Mouse (Mus musculus) C2C12 (cell line): ENCODE measurements around the gene Hsd17b14.

Source experiments
- CEBPB ChIP-seq: IDR thresholded peaks from one replicate; pipeline ENCODE4 v1.6.1; 2011; ENCODE audit warnings: low read depth, mild to moderate bottlenecking, control low read depth, moderate library complexity
- CTCF ChIP-seq: IDR thresholded peaks from one replicate; pipeline ENCODE4 v1.5.1; 2011; ENCODE audit not compliant: control insufficient read depth, insufficient read depth, insufficient read length
- MAX ChIP-seq: IDR thresholded peaks from one replicate; pipeline ENCODE4 v1.6.1; 2011; ENCODE audit warnings: mild to moderate bottlenecking, control low read depth
- MYOD1 ChIP-seq: IDR thresholded peaks from one replicate; pipeline ENCODE4 v1.6.1; 2011; ENCODE audit warnings: low read depth; ENCODE audit not compliant: control insufficient read depth, insufficient read length
- MYOG ChIP-seq: IDR thresholded peaks from one replicate; pipeline ENCODE4 v1.6.1; 2011; ENCODE audit not compliant: control insufficient read depth, insufficient read length; ENCODE audit errors: extremely low read depth
- USF1 ChIP-seq: IDR thresholded peaks from one replicate; pipeline ENCODE4 v1.6.1; 2011; ENCODE audit warnings: low read depth, mild to moderate bottlenecking, control low read depth, moderate library complexity

DNA sequence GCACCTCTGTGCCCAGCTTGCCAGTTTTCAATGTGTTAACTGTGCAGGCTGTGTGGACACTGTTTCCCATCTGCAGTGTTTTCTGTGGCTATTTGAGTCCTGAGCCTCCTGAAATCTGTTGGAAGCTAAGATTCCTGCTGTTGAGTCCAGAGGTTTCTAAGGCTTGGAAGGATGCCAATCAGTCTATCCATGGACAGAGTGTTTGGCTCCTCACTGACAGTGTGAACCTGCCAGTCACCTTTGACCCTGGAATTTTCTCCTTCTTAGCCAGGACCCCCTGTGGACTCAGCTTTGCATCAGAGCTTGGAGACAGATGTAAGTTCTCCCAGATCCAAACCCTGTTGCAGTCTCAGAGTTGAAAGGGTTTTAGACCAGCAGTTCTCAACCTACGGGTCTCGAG lies 14.5 kb upstream of the Hsd17b14 start:
- TF ChIP-seq CTCF, result no peak
- TF ChIP-seq MAX, result no peak
- TF ChIP-seq MYOD1, result no peak
- no peak for TF ChIP-seq CEBPB
- TF ChIP-seq MYOG, result no peak
- TF ChIP-seq USF1, result no peak
